Mouse (Mus musculus): Measurements from ENCODE around the gene Nif3l1. TPM values are rescaled to one million over a fixed set of nuclear protein-coding genes. Genes with fewer than 3 reads are reported as not detected.
A peak's percentile ranks its signal among the peaks of the same experiment; 100 is the strongest.

Gene Nif3l1
- polyA plus RNA-seq, 1 experiment from 2014 or later: 65.3 TPM

DNA sequence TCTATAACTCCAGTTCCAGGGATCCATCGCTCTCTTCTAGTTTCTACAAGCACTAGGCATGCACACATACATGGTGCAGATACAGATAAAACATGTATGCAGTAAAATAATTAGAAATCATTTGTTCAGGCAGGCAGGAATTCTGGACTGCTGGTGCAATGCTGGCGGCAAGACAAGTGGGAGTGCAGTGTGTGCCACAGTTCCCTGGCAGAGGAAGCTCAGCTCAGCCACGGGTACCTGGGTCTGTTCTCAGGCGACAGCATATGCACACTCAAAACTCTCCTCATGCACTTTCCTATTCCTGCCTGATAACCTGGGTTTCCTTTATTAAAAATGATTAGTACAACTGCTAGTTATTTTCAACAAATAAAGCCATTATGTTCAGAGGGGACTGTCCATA lies 20.1 kb downstream of the Nif3l1 start:
- Histone ChIP-seq H3K4me1 (ENCODE audit: control insufficient read depth, insufficient read depth, low read length) (no peaks in the 10 kb centered on the region), H3K9ac (replicated peaks; ENCODE audit: low read length) (no peak overlapping the region), H3K36me3 (ENCODE audit: control insufficient read depth, insufficient read depth, low read length) (peaks cover 88% of the 10 kb centered on the region), H3K4me2 (ENCODE audit: low read length) (no peak overlapping the region), H3K9me3 (ENCODE audit: control insufficient read depth, low read length) (no peaks in the 10 kb centered on the region), H3K27ac (replicated peaks; ENCODE audit: low read depth, low read length) (no peak overlapping the region), H3K27me3 (ENCODE audit: control insufficient read depth, insufficient read depth, low read length) (no peaks in the 10 kb centered on the region), H3K4me3 (replicated peaks; ENCODE audit: low read depth, low read length) (no peak overlapping the region)
- WGBS: 97% methylated on average over 4 of the region's 4 CpGs
- no peak for ATAC-seq (ENCODE audit: low FRiP score, low TSS enrichment)
- no peak for DNase-seq

DNA sequence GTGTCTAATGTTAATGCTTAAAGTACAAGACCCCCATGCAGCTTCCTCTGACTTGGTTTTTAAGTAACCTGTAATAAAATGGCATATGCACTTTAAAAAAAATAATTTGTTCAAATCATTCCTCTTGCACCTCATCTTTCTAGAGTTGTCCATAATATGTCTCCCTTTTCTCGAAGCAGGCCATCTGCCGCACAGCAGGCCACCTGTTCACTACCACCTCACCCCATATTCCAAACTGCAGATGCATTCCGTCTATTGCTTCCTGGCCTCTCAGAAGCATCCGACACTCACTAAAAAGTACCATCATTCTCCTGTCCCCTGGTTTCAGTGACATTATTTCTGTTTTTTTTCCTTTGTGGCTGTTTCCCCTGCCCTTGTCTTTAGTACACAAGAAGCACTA lies 20.6 kb downstream of the Nif3l1 start:
- no peak for DNase-seq

DNA sequence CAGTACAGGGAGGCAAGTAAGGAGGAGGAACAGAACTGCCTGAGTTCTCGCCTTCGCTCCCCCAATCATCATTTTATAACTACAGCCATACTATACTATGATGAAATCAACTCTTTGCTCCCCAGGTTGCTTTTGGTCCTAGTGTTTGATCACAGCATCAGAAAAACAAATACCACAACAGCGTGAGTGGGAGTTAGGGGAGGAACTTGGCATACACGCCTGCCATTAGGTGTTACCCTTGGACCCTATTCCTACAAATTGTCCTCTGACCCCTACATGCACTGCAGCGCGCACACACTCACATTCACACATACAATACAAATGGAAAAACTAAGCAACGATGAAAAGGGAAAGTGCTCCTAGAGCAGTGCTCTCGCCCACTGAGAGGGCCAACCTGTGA lies 30.7 kb downstream of the Nif3l1 start:
- H3K4me2 ChIP-seq (ENCODE audit: low read length): no peak overlapping the region
- H3K4me1 ChIP-seq (ENCODE audit: control insufficient read depth, insufficient read depth, low read length): no peaks in the 10 kb centered on the region
- no peak overlapping the region for H3K27ac ChIP-seq (replicated peaks; ENCODE audit: low read depth, low read length)
- DNase-seq: no peak
- H3K9me3 ChIP-seq (ENCODE audit: control insufficient read depth, low read length): no peaks in the 10 kb centered on the region
- no peak overlapping the region for H3K4me3 ChIP-seq (replicated peaks; ENCODE audit: low read depth, low read length)
- 96% methylated on average over 8 of the region's 8 CpGs for WGBS
- H3K9ac ChIP-seq (replicated peaks; ENCODE audit: low read length): no peak overlapping the region
- H3K36me3 ChIP-seq (ENCODE audit: control insufficient read depth, insufficient read depth, low read length): peaks cover 80% of the 10 kb centered on the region
- ATAC-seq (ENCODE audit: low FRiP score, low TSS enrichment): no peak
- H3K27me3 ChIP-seq (ENCODE audit: control insufficient read depth, insufficient read depth, low read length): no peaks in the 10 kb centered on the region

More for the DNA sequence above, 20.6 kb downstream of the Nif3l1 start:
- Histone ChIP-seq H3K4me3 (replicated peaks; ENCODE audit: low read depth, low read length) (no peak overlapping the region), H3K27me3 (ENCODE audit: control insufficient read depth, insufficient read depth, low read length) (no peaks in the 10 kb centered on the region), H3K9ac (replicated peaks; ENCODE audit: low read length) (no peak overlapping the region), H3K4me2 (ENCODE audit: low read length) (no peak overlapping the region), H3K9me3 (ENCODE audit: control insufficient read depth, low read length) (no peaks in the 10 kb centered on the region), H3K36me3 (ENCODE audit: control insufficient read depth, insufficient read depth, low read length) (peaks cover 88% of the 10 kb centered on the region), H3K4me1 (ENCODE audit: control insufficient read depth, insufficient read depth, low read length) (no peaks in the 10 kb centered on the region), H3K27ac (replicated peaks; ENCODE audit: low read depth, low read length) (no peak overlapping the region)
- 96% methylated on average over 4 of the region's 4 CpGs for WGBS
- no peak for ATAC-seq (ENCODE audit: low FRiP score, low TSS enrichment)

DNA sequence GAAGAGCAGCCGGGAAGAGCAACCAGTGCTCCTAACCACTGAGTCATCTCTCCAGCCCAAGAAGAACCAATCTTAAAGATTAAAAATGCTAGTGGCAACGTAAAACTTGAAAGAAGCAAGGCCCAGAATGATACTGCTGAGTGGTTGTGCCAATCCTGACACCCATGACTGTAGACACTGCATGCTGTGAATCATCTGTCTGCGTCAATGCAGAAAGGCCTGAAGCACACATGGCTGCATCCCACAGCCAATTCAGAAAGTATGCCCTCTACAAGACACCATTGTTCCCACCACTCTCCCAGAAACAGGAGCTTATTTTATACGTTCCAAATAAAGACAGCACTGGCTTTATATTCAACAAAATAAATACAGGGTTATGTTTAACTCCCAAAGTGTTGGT lies 37.7 kb downstream of the Nif3l1 start:
- no peak overlapping the region for H3K9ac ChIP-seq (replicated peaks; ENCODE audit: low read length)
- H3K36me3 ChIP-seq (ENCODE audit: control insufficient read depth, insufficient read depth, low read length): peaks cover 78% of the 10 kb centered on the region
- no peaks in the 10 kb centered on the region for H3K27me3 ChIP-seq (ENCODE audit: control insufficient read depth, insufficient read depth, low read length)
- no peak overlapping the region for H3K4me2 ChIP-seq (ENCODE audit: low read length)
- DNase-seq (no peak), ATAC-seq (ENCODE audit: low FRiP score, low TSS enrichment) (no peak)
- no peaks in the 10 kb centered on the region for H3K4me1 ChIP-seq (ENCODE audit: control insufficient read depth, insufficient read depth, low read length)
- no peak overlapping the region for H3K27ac ChIP-seq (replicated peaks; ENCODE audit: low read depth, low read length)
- WGBS: 94% methylated on average over 4 of the region's 4 CpGs
- no peak overlapping the region for H3K4me3 ChIP-seq (replicated peaks; ENCODE audit: low read depth, low read length)
- H3K9me3 ChIP-seq (ENCODE audit: control insufficient read depth, low read length): no peaks in the 10 kb centered on the region

DNA sequence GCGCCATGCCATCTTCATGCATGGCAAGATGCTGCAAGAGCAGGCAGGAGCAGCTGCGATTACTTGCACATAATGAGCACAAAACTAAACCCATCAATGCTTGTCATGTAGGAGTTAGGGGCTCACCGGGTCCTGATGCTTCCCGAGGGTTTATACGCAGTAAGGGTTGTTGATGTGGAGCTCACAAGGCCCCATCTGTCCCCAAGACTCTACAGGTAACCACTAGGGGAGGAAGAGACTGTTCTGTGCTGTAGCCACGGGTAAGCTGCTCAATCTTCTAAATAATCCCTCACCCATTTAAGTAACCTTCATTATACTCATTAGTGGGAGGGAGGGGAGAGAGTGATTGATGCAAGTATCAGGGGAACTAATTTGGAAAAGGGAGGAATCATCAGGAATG lies 50.7 kb downstream of the Nif3l1 start:
- ATAC-seq (ENCODE audit: low FRiP score, low TSS enrichment) (no peak), DNase-seq (no peak)
- no peak overlapping the region for H3K4me2 ChIP-seq (ENCODE audit: low read length)
- no peak overlapping the region for H3K9ac ChIP-seq (replicated peaks; ENCODE audit: low read length)
- no peak overlapping the region for H3K27ac ChIP-seq (replicated peaks; ENCODE audit: low read depth, low read length)
- H3K27me3 ChIP-seq (ENCODE audit: control insufficient read depth, insufficient read depth, low read length): no peaks in the 10 kb centered on the region
- 91% methylated on average over 6 of the region's 6 CpGs for WGBS
- no peaks in the 10 kb centered on the region for H3K4me1 ChIP-seq (ENCODE audit: control insufficient read depth, insufficient read depth, low read length)
- peaks cover 90% of the 10 kb centered on the region for H3K36me3 ChIP-seq (ENCODE audit: control insufficient read depth, insufficient read depth, low read length)
- H3K9me3 ChIP-seq (ENCODE audit: control insufficient read depth, low read length): no peaks in the 10 kb centered on the region
- H3K4me3 ChIP-seq (replicated peaks; ENCODE audit: low read depth, low read length): no peak overlapping the region

DNA sequence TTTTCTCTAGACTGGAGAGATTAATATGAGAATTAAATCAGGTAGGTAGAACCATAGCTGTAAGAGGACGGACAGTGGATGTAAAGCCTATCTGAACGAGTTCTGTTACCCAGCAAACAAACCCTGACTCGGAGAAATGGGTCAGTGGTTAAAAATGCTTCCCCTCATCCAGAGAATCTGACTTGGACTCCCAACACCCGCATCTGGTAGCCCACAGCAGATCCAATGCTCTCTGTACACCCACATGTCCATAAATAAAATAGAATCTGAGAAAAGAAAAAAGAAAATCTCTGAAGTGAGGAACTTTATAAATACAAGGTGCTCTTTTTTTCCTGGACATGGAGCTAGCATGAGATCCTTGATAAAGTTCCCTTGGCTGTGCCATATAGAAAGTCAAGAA lies 52.7 kb downstream of the Nif3l1 start:
- peaks cover 74% of the 10 kb centered on the region for H3K36me3 ChIP-seq (ENCODE audit: control insufficient read depth, insufficient read depth, low read length)
- no peak overlapping the region for H3K9ac ChIP-seq (replicated peaks; ENCODE audit: low read length)

DNA sequence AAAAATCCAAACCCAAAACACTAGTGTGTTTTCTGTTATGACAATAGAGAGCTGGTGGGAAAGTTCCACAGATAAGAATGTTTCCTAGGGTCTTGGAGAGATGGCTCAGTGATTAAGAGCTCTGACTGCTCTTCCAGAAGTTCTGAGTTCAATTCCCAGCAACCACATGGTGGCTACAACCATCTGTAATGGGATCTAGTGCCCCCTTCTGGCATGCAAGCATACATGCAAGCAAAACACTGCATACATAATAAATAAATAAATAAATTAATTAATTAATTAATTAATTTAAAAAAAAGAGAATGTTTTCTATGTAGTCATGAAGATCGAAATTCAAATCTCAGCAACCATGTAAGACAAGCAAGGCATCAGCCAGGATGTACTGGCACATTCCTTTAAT lies 53.8 kb downstream of the Nif3l1 start:
- no peak for DNase-seq
- peaks cover 8% of the 10 kb centered on the region for H3K4me1 ChIP-seq (ENCODE audit: control insufficient read depth, insufficient read depth, low read length)
- no peak overlapping the region for H3K4me3 ChIP-seq (replicated peaks; ENCODE audit: low read depth, low read length)
- H3K4me2 ChIP-seq (ENCODE audit: low read length): no peak overlapping the region
- no peaks in the 10 kb centered on the region for H3K27me3 ChIP-seq (ENCODE audit: control insufficient read depth, insufficient read depth, low read length)
- H3K36me3 ChIP-seq (ENCODE audit: control insufficient read depth, insufficient read depth, low read length): peaks cover 64% of the 10 kb centered on the region
- H3K27ac ChIP-seq (replicated peaks; ENCODE audit: low read depth, low read length): no peak overlapping the region
- no peaks in the 10 kb centered on the region for H3K9me3 ChIP-seq (ENCODE audit: control insufficient read depth, low read length)
- ATAC-seq (ENCODE audit: low FRiP score, low TSS enrichment): no peak
- 98% methylated on average over 1 of the region's 1 CpGs for WGBS
- no peak overlapping the region for H3K9ac ChIP-seq (replicated peaks; ENCODE audit: low read length)

More for the DNA sequence above, 52.7 kb downstream of the Nif3l1 start:
- no peak for DNase-seq
- H3K9me3 ChIP-seq (ENCODE audit: control insufficient read depth, low read length): no peaks in the 10 kb centered on the region
- 96% methylated on average over 4 of the region's 4 CpGs for WGBS
- no peak overlapping the region for H3K27ac ChIP-seq (replicated peaks; ENCODE audit: low read depth, low read length)
- no peak overlapping the region for H3K4me3 ChIP-seq (replicated peaks; ENCODE audit: low read depth, low read length)
- H3K4me2 ChIP-seq (ENCODE audit: low read length): no peak overlapping the region
- H3K27me3 ChIP-seq (ENCODE audit: control insufficient read depth, insufficient read depth, low read length): no peaks in the 10 kb centered on the region
- no peak for ATAC-seq (ENCODE audit: low FRiP score, low TSS enrichment)
- H3K4me1 ChIP-seq (ENCODE audit: control insufficient read depth, insufficient read depth, low read length): no peaks in the 10 kb centered on the region

DNA sequence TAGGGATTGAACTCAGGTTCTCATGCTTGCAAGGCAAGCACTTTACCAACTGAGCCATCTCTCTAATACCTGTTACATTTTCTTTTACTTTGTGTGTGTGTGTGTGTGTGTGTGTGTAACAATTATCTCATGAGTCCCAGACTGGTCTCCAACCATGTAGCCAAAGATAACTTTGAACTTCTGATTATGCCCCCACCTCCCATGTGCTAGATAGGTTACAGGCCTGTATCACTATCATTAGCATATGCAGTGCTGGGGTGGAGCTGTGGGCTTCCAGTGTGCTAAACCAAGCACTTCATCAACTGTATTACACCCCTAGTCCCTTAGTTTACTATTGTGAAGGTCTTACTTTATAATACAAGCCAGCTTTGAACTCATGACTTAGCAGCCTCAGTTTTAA lies 58.2 kb downstream of the Nif3l1 start:
- no peak for ATAC-seq (ENCODE audit: low FRiP score, low TSS enrichment)
- DNase-seq: no peak

DNA sequence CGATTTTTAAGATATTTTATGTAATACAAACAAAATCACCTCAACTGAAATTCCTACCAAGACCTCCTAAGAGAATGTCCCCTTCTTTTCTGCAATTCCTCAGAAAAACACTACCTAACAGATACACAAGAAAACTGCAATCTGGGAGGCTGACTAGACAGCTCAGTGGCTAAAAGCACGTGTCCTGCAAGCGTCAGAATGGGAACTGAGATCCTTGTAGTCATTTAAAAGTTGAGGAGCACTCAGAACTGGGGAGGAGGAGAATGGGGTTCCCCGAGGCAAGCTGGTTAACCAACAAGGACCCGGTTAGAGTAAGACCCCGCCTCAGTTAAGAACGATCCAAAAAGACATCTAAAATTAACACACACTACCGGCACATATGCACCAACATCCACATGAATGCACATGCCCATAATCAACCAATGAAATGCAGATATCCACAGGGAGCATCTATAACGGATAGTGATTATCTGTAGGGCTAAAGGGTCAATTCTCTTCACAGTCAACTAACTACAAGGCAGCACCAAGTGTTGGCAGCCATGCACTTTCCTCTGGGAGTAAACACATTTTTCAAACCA lies 58.9 kb downstream of the Nif3l1 start:
- Histone ChIP-seq H3K9ac (replicated peaks; ENCODE audit: low read length) (peak overlapping the region; percentile 84), H3K27me3 (ENCODE audit: control insufficient read depth, insufficient read depth, low read length) (no peaks in the 10 kb centered on the region), H3K27ac (replicated peaks; ENCODE audit: low read depth, low read length) (no peak overlapping the region), H3K36me3 (ENCODE audit: control insufficient read depth, insufficient read depth, low read length) (peaks cover 22% of the 10 kb centered on the region), H3K4me1 (ENCODE audit: control insufficient read depth, insufficient read depth, low read length) (peaks cover 15% of the 10 kb centered on the region), H3K4me2 (ENCODE audit: low read length) (peak overlapping the region; percentile 82), H3K9me3 (ENCODE audit: control insufficient read depth, low read length) (peaks cover 16% of the 10 kb centered on the region), H3K4me3 (replicated peaks; ENCODE audit: low read depth, low read length) (peak overlapping the region; percentile 95)
- no peak for ATAC-seq (ENCODE audit: low FRiP score, low TSS enrichment)
- 32% methylated on average over 9 of the region's 9 CpGs for WGBS
- DNase-seq: no peak

More for the DNA sequence above, 58.2 kb downstream of the Nif3l1 start:
- Histone ChIP-seq H3K27me3 (ENCODE audit: control insufficient read depth, insufficient read depth, low read length) (no peaks in the 10 kb centered on the region), H3K36me3 (ENCODE audit: control insufficient read depth, insufficient read depth, low read length) (peaks cover 29% of the 10 kb centered on the region), H3K9me3 (ENCODE audit: control insufficient read depth, low read length) (peaks cover 13% of the 10 kb centered on the region), H3K9ac (replicated peaks; ENCODE audit: low read length) (no peak overlapping the region), H3K4me3 (replicated peaks; ENCODE audit: low read depth, low read length) (no peak overlapping the region; the same call in 1 of the 2 replicates), H3K4me2 (ENCODE audit: low read length) (peak overlapping the region; percentile 82), H3K4me1 (ENCODE audit: control insufficient read depth, insufficient read depth, low read length) (peaks cover 15% of the 10 kb centered on the region), H3K27ac (replicated peaks; ENCODE audit: low read depth, low read length) (no peak overlapping the region)
